Mouse (Mus musculus) heart, adult 2 months (tissue): Measurements from ENCODE around the gene Tfdp2. TPM values are rescaled to one million over a fixed set of nuclear protein-coding genes. Genes with fewer than 3 reads are reported as not detected.
"Not testable (repeated sequence)": the region's sequence is repeated elsewhere in the genome, so short reads cannot be mapped to it uniquely, and the experiment has no call there.

Source experiments
- DNase-seq, 2 experiments: peaks; one replicate each; pipeline ENCODE4 v3.0.0; 2021
- H3K27ac ChIP-seq: fragments of 200-600 bp; 2 replicates; pipeline ENCODE4 v1.8.1; 2022
- H3K27me3 ChIP-seq: fragments of 200-500 bp; 2 replicates; pipeline ENCODE4 v1.6.1; 2012; ENCODE audit warnings: mild to moderate bottlenecking, low read length, inconsistent platforms, mixed read lengths; ENCODE audit not compliant: control insufficient read depth, insufficient read depth
- H3K36me3 ChIP-seq: fragments of 200-500 bp; 2 replicates; pipeline ENCODE4 v1.6.1; 2012; ENCODE audit warnings: low read length, inconsistent platforms; ENCODE audit not compliant: control insufficient read depth, insufficient read depth
- H3K4me1 ChIP-seq: fragments of 200-500 bp; 2 replicates; pipeline ENCODE4 v1.6.1; 2011; ENCODE audit warnings: low read length; ENCODE audit not compliant: control insufficient read depth, insufficient read depth
- H3K4me3 ChIP-seq: fragments of 200-600 bp; 2 replicates; pipeline ENCODE4 v1.8.1; 2022
- H3K79me2 ChIP-seq: fragments of 200-500 bp; replicated peaks from 2 replicates; pipeline ENCODE4 v1.6.1; 2012; ENCODE audit warnings: mild to moderate bottlenecking, inconsistent platforms, low read length, moderate library complexity, mixed read lengths; ENCODE audit not compliant: control insufficient read depth, insufficient read depth
- H3K9ac ChIP-seq: fragments of 200-500 bp; 2 replicates; pipeline ENCODE4 v1.6.1; 2012; ENCODE audit warnings: low read depth, mild to moderate bottlenecking, control low read depth, inconsistent platforms, low read length, mixed read lengths
- CTCF ChIP-seq: fragments of 200-600 bp; IDR thresholded peaks from 2 replicates; pipeline ENCODE4 v1.8.1; 2022; ENCODE audit warnings: antibody characterized with exemption, mild to moderate bottlenecking, moderate library complexity
- EP300 ChIP-seq: fragments of 200-500 bp; IDR thresholded peaks from 2 replicates; pipeline ENCODE4 v1.6.1; 2011; ENCODE audit warnings: low read depth, low read length, control low read depth; ENCODE audit not compliant: insufficient read depth
- POLR2A ChIP-seq: fragments of 200-500 bp; IDR thresholded peaks from 2 replicates; pipeline ENCODE4 v1.6.1; 2011; ENCODE audit warnings: mild to moderate bottlenecking, low read depth, low read length, control low read depth; ENCODE audit not compliant: insufficient read depth
- WGBS: fragments of 180-500 bp; shearing (Covaris S2); methylation state at CpG from one replicate; pipeline ENCODE4 v1.1.7; 2018; 5-methylcytosine and 5-hydroxymethylcytosine counted together
- intact Hi-C: fragments of 180-260 bp; cut with DNase I; formaldehyde crosslinking; loops from one replicate; pipeline ENCODE4 v1.15.1; 2025
- polyA plus RNA-seq: library from polyadenylated mRNA; depleted of rRNA; stranded (reverse); fragments of >200 nt; gene quantifications from 2 replicates; pipeline ENCODE4 v1.2.3, GENCODE M21; 2012
- total RNA-seq, 2 experiments: library from RNA; stranded (reverse); gene quantifications; 2 replicates each; pipeline ENCODE4 v1.2.3; 2021

The Tfdp2 gene
- total and polyA plus RNA-seq, 3 experiments = 18.5 to 131 (median 83.4) TPM

GRCm38 (mm10) chr9:96345750-96346149 is 149.7 kb downstream of the Tfdp2 start:
- H3K36me3 ChIP-seq = peaks cover 12% of the 10 kb centered on the region
- TF ChIP-seq POLR2A = no peak
- no peak for TF ChIP-seq EP300
- TF ChIP-seq CTCF = no peak
- H3K4me1 ChIP-seq = peaks cover 2% of the 10 kb centered on the region
- intact Hi-C loops = no loop called here
- H3K79me2 ChIP-seq = peaks cover 1% of the 10 kb centered on the region; the same call in 1 of the 2 replicates
- no peak overlapping the region for H3K9ac ChIP-seq
- no peak overlapping the region for H3K27ac ChIP-seq
- H3K4me3 ChIP-seq = no peak overlapping the region
- no peaks in the 10 kb centered on the region for H3K27me3 ChIP-seq
- DNase-seq = no peak
- WGBS = 97% methylated on average over 3 of the region's 3 CpGs

GRCm38 (mm10) chr9:96348885-96349284 is 152.8 kb downstream of the Tfdp2 start:
- peak overlapping the region; percentile 36; the same call in 1 of the 2 replicates for H3K27ac ChIP-seq
- no peak overlapping the region for H3K9ac ChIP-seq
- peaks cover 1% of the 10 kb centered on the region; the same call in 1 of the 2 replicates for H3K79me2 ChIP-seq
- peaks cover 12% of the 10 kb centered on the region for H3K36me3 ChIP-seq
- TF ChIP-seq EP300 = no peak
- no peak for TF ChIP-seq CTCF
- no peak for TF ChIP-seq POLR2A
- H3K27me3 ChIP-seq = no peaks in the 10 kb centered on the region
- H3K4me3 ChIP-seq = no peak overlapping the region
- DNase-seq = no peak
- intact Hi-C loops = no loop called here
- 61% methylated on average over 5 of the region's 5 CpGs for WGBS
- peaks cover 7% of the 10 kb centered on the region for H3K4me1 ChIP-seq

DNA sequence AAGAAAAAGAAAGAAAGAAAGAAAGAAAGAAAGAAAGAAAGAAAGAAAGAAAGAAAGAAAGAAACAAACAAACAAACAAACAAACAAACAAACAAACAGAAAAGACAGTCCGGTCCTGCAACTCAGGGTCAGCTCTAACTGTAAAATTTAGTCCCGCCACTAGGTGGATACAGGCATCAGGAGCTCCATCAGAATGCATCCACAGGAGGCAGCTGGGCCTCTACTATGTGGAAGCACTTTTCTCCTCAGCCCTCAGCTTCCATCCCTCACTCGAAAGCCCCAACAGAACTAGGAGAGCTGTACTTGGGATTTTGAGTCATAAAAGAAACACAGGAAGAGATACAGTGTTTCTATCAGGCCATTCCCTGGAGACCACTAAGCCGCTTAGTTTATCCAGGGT is 153.9 kb downstream of the Tfdp2 start:
- H3K79me2 ChIP-seq = peaks cover 1% of the 10 kb centered on the region; the same call in 1 of the 2 replicates
- WGBS = 22% methylated on average over 4 of the region's 4 CpGs
- H3K36me3 ChIP-seq = peaks cover 12% of the 10 kb centered on the region
- H3K27ac ChIP-seq = peak overlapping the region; percentile 27
- peak; percentile 51 to 60 for DNase-seq
- H3K4me3 ChIP-seq = no peak overlapping the region
- H3K27me3 ChIP-seq = no peaks in the 10 kb centered on the region
- peaks cover 9% of the 10 kb centered on the region for H3K4me1 ChIP-seq
- no peak overlapping the region for H3K9ac ChIP-seq
- intact Hi-C loops = loop anchor here (1.0 to 5.0 kb wide), 2 partner anchors 87 to 142 kb away; no protein-coding TSS in a partner anchor
- TF ChIP-seq CTCF (peak; percentile 93), POLR2A (no peak), EP300 (no peak)

DNA sequence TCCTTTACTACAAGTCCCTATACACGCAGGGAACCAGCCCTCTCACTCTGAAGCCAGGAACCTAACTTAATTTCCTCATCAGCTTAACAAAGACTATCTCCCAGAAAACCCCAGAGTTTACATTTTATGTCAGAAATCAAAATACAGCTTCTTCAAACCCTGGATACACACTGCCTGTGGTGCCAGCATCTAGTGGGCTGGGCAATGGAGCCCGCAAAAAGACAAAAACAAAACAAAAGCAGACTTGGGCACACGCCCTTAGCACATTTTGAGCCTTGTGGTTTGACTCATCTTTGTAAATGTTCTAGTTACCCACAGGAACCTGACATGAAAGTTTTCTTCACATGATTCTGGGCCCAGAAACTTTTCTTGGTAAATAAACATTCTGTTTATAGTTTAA is 154.4 kb downstream of the Tfdp2 start:
- H3K4me3 ChIP-seq = no peak overlapping the region
- peaks cover 9% of the 10 kb centered on the region for H3K4me1 ChIP-seq
- H3K79me2 ChIP-seq = peaks cover 1% of the 10 kb centered on the region; the same call in 1 of the 2 replicates
- no peak overlapping the region for H3K9ac ChIP-seq
- peaks cover 13% of the 10 kb centered on the region for H3K36me3 ChIP-seq
- intact Hi-C loops = loop anchor here (1.0 to 5.0 kb wide), 2 partner anchors 87 to 142 kb away; no protein-coding TSS in a partner anchor
- 51% methylated on average over 3 of the region's 3 CpGs for WGBS
- DNase-seq = no peak
- no peak for TF ChIP-seq CTCF
- TF ChIP-seq EP300 = no peak
- no peak for TF ChIP-seq POLR2A
- peak overlapping the region; percentile 27 for H3K27ac ChIP-seq
- no peaks in the 10 kb centered on the region for H3K27me3 ChIP-seq

GRCm38 (mm10) chr9:96351771-96352170 is 155.7 kb downstream of the Tfdp2 start:
- Histone ChIP-seq H3K36me3 (peaks cover 16% of the 10 kb centered on the region), H3K4me1 (peaks cover 11% of the 10 kb centered on the region)
- not testable (repeated sequence) for H3K9ac ChIP-seq, DNase-seq, H3K4me3 ChIP-seq, H3K79me2 ChIP-seq, H3K27me3 ChIP-seq, H3K27ac ChIP-seq
- WGBS = 88% methylated on average over 6 of the region's 6 CpGs
- intact Hi-C loops = loop anchor here (5.0 kb wide), 1 partner anchor 86 kb away; no protein-coding TSS in a partner anchor
- peak; percentile 8; the same call in 1 of the 2 replicates for TF ChIP-seq CTCF

GRCm38 (mm10) chr9:96353121-96353769 is 157.2 kb downstream of the Tfdp2 start:
- no peak overlapping the region for H3K27ac ChIP-seq
- H3K9ac ChIP-seq = no peak overlapping the region
- H3K36me3 ChIP-seq = peaks cover 16% of the 10 kb centered on the region
- peaks cover 11% of the 10 kb centered on the region for H3K4me1 ChIP-seq
- 77% methylated on average over 12 of the region's 12 CpGs for WGBS
- no peak for DNase-seq
- H3K27me3 ChIP-seq = no peaks in the 10 kb centered on the region
- H3K79me2 ChIP-seq = peaks cover 5% of the 10 kb centered on the region; the same call in 1 of the 2 replicates
- intact Hi-C loops = loop anchor here (5.0 kb wide), 1 partner anchor 84 kb away; no protein-coding TSS in a partner anchor
- H3K4me3 ChIP-seq = no peak overlapping the region
- no peak for TF ChIP-seq POLR2A
- TF ChIP-seq EP300 = no peak
- no peak for TF ChIP-seq CTCF
